Mouse (Mus musculus) liver, postnatal 0 days (tissue): ENCODE results near the gene Lxn. TPM values are rescaled to one million over a fixed set of nuclear protein-coding genes. Genes with fewer than 3 reads are reported as not detected.

Experiments
- ATAC-seq: fragments of 200-750 bp; cut with Nextera tagmentation; 2 replicates; pipeline ENCODE4 v1.8.0; 2017; ENCODE audit warnings: mild to moderate bottlenecking, moderate library complexity
- DNase-seq: peaks from one replicate; pipeline ENCODE4 v3.0.0-alpha.2; 2016
- H3K27ac ChIP-seq: fragments of 300-500 bp; sonication (generic); 2 replicates; pipeline ENCODE4 v1.5.1; 2014; ENCODE audit warnings: antibody characterized with exemption, moderate library complexity, mild to moderate bottlenecking, low read depth
- H3K27me3 ChIP-seq: fragments of 300-500 bp; sonication (generic); 2 replicates; pipeline ENCODE4 v1.6.1; 2014; ENCODE audit warnings: low read length, control low read depth, mixed read lengths; ENCODE audit not compliant: insufficient read depth
- H3K36me3 ChIP-seq: fragments of 300-500 bp; sonication (generic); replicated peaks from 2 replicates; pipeline ENCODE4 v1.6.1; 2014; ENCODE audit warnings: mild to moderate bottlenecking, control low read depth, low read length, moderate library complexity, mixed read lengths; ENCODE audit not compliant: insufficient read depth
- H3K4me1 ChIP-seq: fragments of 300-500 bp; sonication (generic); 2 replicates; pipeline ENCODE4 v1.6.1; 2014; ENCODE audit warnings: antibody characterized with exemption, mild to moderate bottlenecking, control low read depth; ENCODE audit not compliant: insufficient read depth
- H3K4me2 ChIP-seq: fragments of 300-500 bp; sonication (generic); 2 replicates; pipeline ENCODE4 v1.6.1; 2014; ENCODE audit warnings: low read depth, mild to moderate bottlenecking, low read length, moderate library complexity, mixed read lengths
- H3K4me3 ChIP-seq: fragments of 300-500 bp; sonication (generic); 2 replicates; pipeline ENCODE4 v1.5.1; 2014; ENCODE audit warnings: low read depth, low read length
- H3K9ac ChIP-seq: fragments of 300-500 bp; sonication (generic); replicated peaks from 2 replicates; pipeline ENCODE4 v1.6.1; 2014; ENCODE audit warnings: mild to moderate bottlenecking, moderate library complexity
- H3K9me3 ChIP-seq: fragments of 300-500 bp; sonication (generic); 2 replicates; pipeline ENCODE4 v1.6.1; 2016; ENCODE audit warnings: mild to moderate bottlenecking, control low read depth, low read length, mixed read lengths
- CTCF ChIP-seq: sonication (generic); IDR thresholded peaks from 2 replicates; pipeline ENCODE4 v1.5.1; 2016; ENCODE audit warnings: antibody characterized with exemption, low read depth
- EP300 ChIP-seq: IDR thresholded peaks from 2 replicates; pipeline ENCODE4 v1.6.1; 2016; ENCODE audit warnings: antibody characterized with exemption, low read depth, mild to moderate bottlenecking
- WGBS: fragments of 180-500 bp; shearing (Covaris S2); extraction: QIAGEN DNeasy Blood & Tissue Kit; methylation state at CpG from one replicate; pipeline ENCODE4 v1.1.7; 2014; ENCODE audit not compliant: insufficient replicate concordance; 5-methylcytosine and 5-hydroxymethylcytosine counted together
- polyA plus RNA-seq: library from polyadenylated mRNA; unstranded; fragments of >200 nt; fragmentation: Nextera tagmentation; extraction: Ambion mirVana; gene quantifications from 2 replicates; pipeline ENCODE4 v1.2.1, GENCODE M21; 2015

The Lxn gene
- polyA plus RNA-seq, 1 experiment from 2014 or later: 9.0 TPM

DNA sequence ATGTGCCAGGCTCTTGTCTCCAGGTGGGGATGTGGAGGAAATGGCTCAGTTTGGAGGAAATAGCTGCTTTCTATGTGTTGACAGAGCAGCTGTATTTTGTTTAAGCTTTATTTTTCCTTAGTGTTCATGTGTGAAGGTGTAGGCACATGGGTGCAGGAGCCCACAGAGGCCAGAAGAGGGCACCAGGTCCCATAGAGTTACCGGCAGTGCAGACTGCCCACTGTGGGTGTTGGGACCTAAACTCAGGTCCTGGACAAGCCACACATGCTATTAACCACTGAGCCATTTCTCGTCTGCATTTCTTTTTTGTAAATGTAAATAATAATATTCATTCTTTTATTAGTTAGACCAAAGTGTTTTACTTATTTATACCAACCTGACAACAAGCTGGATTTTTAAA is 16.6 kb downstream of the Lxn start:
- Histone ChIP-seq H3K9me3 (no peaks in the 10 kb centered on the region), H3K9ac (no peak overlapping the region), H3K4me2 (no peak overlapping the region), H3K27ac (no peak overlapping the region), H3K4me3 (no peak overlapping the region), H3K27me3 (no peaks in the 10 kb centered on the region), H3K4me1 (no peaks in the 10 kb centered on the region), H3K36me3 (peaks cover 58% of the 10 kb centered on the region)
- DNase-seq (no peak), ATAC-seq (no peak)
- WGBS: 88% methylated on average over 2 of the region's 2 CpGs
- TF ChIP-seq EP300 (no peak), CTCF (peak; percentile 35)

DNA sequence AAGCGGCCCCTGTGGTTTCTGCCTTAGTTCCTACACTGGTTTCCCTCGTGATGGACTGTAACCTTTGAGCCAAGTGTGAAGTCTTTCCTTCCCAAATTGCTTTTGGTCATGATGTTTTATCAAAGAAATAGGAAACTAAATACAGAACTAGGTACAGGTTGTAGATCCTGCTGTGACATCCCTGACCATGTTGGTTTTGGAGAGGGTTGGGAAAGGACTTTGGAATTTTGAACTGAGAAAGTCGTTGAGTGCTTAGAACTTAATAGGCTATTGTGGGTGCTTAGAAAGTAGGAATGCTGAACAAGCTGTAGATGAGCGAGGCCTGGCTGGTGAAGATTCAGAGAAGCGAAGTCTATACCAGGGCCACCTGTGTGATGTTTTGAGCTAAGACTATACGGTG is 29.7 kb downstream of the Lxn start:
- ATAC-seq: no peak
- H3K36me3 ChIP-seq: peaks cover 34% of the 10 kb centered on the region

GRCm38 (mm10) chr3:67429999-67430380 is 33.7 kb downstream of the Lxn start, which contains the start of gene Gfm1:
Gene Gfm1 (plus strand): TSS chr3:67430096.
- peak; percentile 91 for DNase-seq
- Histone ChIP-seq H3K4me2 (peak within 1 kb of the TSS; percentile 87), H3K4me3 (peak within 1 kb of the TSS; percentile 93), H3K27ac (peak within 1 kb of the TSS; percentile 58), H3K36me3 (peaks cover 12% of the 10 kb centered on the region), H3K4me1 (peaks cover 9% of the 10 kb centered on the region; the same call in 1 of the 2 replicates), H3K9me3 (peaks cover 2% of the 10 kb centered on the region; the same call in 1 of the 2 replicates), H3K9ac (peak within 1 kb of the TSS; percentile 91), H3K27me3 (no peaks in the 10 kb centered on the region)
- WGBS: under 1% methylated on average over 24 of the region's 24 CpGs
- peak; percentile 95 for ATAC-seq
- TF ChIP-seq CTCF (peak; percentile 95), EP300 (no peak)

More for the DNA sequence above, 29.7 kb downstream of the Lxn start:
- H3K27ac ChIP-seq: no peak overlapping the region
- H3K27me3 ChIP-seq: no peaks in the 10 kb centered on the region
- no peak for DNase-seq
- TF ChIP-seq CTCF: no peak
- no peak for TF ChIP-seq EP300
- 83% methylated on average over 6 of the region's 6 CpGs for WGBS
- peaks cover 9% of the 10 kb centered on the region; the same call in 1 of the 2 replicates for H3K4me1 ChIP-seq
- H3K4me2 ChIP-seq: no peak overlapping the region
- H3K9ac ChIP-seq: no peak overlapping the region
- no peak overlapping the region for H3K4me3 ChIP-seq
- H3K9me3 ChIP-seq: no peaks in the 10 kb centered on the region

DNA sequence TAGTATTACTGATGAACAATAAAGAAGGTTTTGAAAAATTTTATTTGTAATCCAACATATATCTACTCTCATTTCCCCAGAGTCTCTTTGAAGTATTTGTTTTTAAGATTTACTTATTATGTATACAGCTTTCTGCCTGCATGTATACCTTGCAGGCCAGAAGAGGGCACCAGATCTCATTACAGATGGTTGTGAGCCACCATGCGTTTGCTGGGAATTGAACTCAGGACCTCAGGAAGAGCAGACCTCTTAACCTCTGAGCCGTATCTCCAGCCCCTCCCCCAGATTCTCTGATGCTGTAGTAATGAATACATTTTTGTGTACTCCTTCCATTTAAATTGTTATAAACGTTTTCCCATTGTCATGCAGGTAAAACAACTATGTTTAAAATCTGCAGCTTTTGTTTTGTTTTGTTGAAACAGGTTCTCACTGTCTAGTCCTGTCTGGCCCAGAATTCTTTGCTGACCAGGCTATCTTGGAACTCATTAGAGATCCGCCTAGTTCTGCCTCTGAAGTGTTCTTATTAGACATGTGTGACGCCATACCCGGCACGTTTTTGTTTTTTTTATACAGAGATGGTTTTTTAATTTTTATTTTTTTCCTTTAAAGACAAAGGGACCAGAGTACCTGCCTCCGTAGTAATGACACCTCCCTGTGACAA is 34.3 kb downstream of the Lxn start:
- DNase-seq (no peak), ATAC-seq (peak; percentile 10)
- no peaks in the 10 kb centered on the region for H3K27me3 ChIP-seq
- H3K9me3 ChIP-seq: peaks cover 2% of the 10 kb centered on the region; the same call in 1 of the 2 replicates
- peaks cover 9% of the 10 kb centered on the region; the same call in 1 of the 2 replicates for H3K4me1 ChIP-seq
- peak overlapping the region; percentile 93 for H3K4me3 ChIP-seq
- TF ChIP-seq EP300 (no peak), CTCF (0 out of 2 replicates have a peak, but pooled peaks have one; percentile 14)
- 32% methylated on average over 8 of the region's 8 CpGs for WGBS
- H3K4me2 ChIP-seq: peak overlapping the region; percentile 87
- no peak overlapping the region; the same call in 1 of the 2 replicates for H3K9ac ChIP-seq
- H3K36me3 ChIP-seq: peaks cover 11% of the 10 kb centered on the region
- no peak overlapping the region for H3K27ac ChIP-seq

Other genes starting within 250 kb of the Lxn start
- gene Mlf1, start 89.8 kb downstream of the Lxn start, polyA plus RNA-seq: 1.2 and 4.0 TPM in 2 replicates
- gene Gm17402, start 88.8 kb downstream of the Lxn start, polyA plus RNA-seq: not detected in 2 replicates
- gene Gfm1, start 33.8 kb downstream of the Lxn start, polyA plus RNA-seq: 34.3 and 37.8 TPM in 2 replicates
- gene Rarres1, start 51.6 kb upstream of the Lxn start, polyA plus RNA-seq: 11.0 and 12.7 TPM in 2 replicates
- 25.2 and 29.6 TPM in 2 replicates for gene Mfsd1, start 118.8 kb upstream of the Lxn start, polyA plus RNA-seq